Mouse (Mus musculus) bone marrow macrophage, adult 2 months (primary cell): ENCODE results near the gene 1700069L16Rik.

Experiments used
- CTCF ChIP-seq: IDR thresholded peaks from 2 replicates; pipeline ENCODE4 v1.5.1; 2012; ENCODE audit warnings: low read depth, mild to moderate bottlenecking, low read length, moderate library complexity
- POLR2A ChIP-seq: IDR thresholded peaks from 2 replicates; pipeline ENCODE4 v1.6.1; 2012; ENCODE audit warnings: mild to moderate bottlenecking, low read depth, low read length, borderline replicate concordance

- no peak for TF ChIP-seq POLR2A
- no peak for TF ChIP-seq CTCF
Observed at GRCm38 (mm10) chr5:113722224-113723013, 2.2 kb downstream of the 1700069L16Rik start.
